Mouse (Mus musculus): Measurements from ENCODE around the gene Kifap3.
A peak's percentile ranks its signal among the peaks of the same experiment; 100 is the strongest.

The Kifap3 gene

GRCm38 (mm10) chr1:163898291-163898764 lies 118.9 kb downstream of the Kifap3 start:
- DNase-seq, result no peak

DNA sequence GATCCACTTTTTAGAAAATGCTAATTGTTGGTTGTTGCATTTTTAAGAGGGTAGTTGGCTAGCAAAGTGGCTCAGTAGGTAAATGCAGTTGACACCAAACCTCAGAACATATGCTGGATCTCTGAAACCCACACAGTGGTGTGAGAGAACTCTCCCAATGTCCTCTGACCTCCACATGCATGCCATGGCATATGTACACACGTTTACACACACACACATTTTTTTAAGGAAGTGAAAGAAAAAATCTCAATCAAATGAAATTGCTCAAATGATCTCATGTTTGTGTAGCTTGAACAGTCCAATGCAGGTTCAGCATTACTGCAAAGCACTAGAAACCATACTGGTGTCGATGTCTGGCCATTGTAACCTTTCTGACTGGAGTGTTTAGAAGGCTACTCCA lies 120.2 kb downstream of the Kifap3 start:
- no peak for DNase-seq

DNA sequence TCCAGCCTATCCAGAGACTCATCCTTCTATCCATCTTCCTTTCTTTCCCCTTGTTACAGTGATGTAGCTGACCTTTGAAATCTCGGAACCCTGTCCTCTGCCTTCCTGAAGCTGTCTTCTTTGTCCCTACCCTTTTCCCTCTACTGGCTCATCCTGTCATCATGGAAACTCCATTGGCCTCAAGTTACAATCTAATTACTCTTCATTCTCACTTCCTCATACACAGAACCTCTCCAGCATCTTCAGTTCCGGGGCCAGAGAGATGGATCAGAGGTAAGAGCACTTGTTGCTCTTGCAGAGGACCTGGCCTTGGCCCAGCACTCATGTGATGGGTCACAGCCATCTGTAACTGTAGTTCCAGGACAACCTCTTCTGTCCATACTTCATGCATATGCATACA lies 120.8 kb downstream of the Kifap3 start:
- no peak for DNase-seq

DNA sequence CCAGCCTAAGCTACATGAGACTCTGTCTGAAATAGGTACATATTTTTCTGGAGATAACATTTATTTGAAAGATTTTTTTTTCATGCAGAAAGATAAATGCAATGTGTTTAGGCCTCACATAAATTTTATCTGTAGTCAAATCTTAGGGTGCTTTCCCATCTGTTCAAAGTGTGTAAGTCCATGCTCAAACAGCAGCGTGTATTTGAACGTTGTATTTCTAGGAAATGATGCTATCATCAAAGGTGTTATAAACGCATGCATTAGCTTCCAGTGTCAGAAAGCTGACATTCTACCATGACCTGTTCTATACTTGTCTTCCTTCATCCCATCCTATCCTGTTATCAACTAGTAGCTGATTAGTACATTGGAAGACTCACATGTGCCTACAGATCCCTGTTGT lies 124.0 kb downstream of the Kifap3 start:
- DNase-seq, result no peak

GRCm38 (mm10) chr1:163907007-163907811 lies 127.8 kb downstream of the Kifap3 start:
- DNase-seq, result no peak

DNA sequence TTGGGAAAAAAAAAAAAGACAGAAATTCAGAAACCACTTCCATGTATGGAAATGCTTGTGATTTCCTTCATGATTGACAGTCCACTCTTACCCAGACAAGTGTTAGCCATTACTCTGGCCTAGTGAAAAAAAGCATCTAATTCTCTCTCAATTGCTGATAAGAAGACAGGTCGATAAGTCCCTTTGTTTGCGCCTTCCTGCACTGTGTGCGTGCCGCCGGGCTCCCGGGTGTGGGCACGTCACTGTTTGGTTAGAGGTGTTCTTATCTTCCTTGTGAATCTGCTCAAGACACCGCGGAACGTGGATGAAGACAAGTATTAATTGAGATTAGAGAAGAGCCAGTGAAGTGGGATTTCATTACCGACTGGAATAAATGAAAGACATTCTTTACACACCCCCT lies 129.0 kb downstream of the Kifap3 start:
- no peak for DNase-seq

DNA sequence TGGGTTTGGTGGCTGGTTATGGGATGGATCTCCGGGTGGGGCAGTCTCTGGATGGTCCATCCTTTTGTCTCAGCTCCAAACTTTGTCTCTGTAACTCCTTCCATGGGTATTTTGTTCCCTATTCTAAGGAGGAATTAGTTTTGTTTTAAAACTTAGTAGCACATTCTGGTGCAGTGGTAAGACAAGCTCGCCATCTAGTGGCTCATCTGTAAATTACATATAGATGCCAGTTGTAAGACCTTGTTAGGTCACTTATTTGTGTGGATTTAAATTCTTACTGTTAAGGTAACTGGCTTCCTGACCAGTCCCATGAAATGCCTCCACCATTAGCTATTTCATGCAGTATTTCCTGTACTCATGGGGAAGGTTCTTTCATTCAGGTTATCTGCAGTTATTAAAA lies 131.0 kb downstream of the Kifap3 start:
- DNase-seq, result peak in 1 of 2 experiments; percentile 23

DNA sequence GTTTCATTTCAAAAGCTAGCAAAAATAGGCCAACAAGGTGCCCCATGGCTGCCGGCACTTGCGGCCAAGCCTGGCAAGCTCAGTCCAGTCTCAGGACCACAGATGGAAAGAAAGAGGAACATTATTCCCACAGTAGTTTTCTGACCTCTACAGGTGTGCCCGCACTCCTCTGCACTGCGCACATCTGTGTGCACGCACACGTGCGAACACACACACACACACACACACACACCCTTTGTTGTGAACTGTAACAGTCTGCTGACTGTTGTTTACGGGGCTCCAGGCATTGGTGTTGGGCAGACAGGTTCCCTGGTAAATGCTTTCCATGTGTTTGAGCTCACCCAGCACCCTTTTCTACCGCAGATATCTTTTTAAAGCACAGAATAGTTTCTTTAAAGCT lies 131.4 kb downstream of the Kifap3 start:
- no peak for DNase-seq

GRCm38 (mm10) chr1:163911981-163912380 lies 132.6 kb downstream of the Kifap3 start:
- DNase-seq, result no peak

GRCm38 (mm10) chr1:163917349-163918160 lies 138.2 kb downstream of the Kifap3 start:
- DNase-seq, result no peak

DNA sequence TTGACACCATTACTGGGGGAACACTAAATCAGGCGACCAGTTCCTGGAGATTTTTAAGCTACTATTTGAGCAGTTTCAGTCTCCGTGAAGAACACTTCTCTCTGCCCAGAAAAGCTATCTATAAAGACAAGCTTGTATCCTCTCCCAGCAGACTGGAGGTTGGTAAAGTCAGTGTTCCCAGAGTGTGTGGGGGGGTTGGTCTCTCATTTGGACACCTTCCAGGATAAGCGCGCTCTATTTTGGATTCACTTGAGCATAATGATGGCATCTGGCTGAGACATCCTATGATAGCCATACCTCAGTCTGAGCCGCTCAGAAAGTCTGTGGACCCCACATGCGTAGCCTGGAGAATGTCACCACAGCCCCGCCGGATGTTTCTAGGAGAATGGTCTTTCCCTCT lies 144.7 kb downstream of the Kifap3 start:
- no peak for DNase-seq

DNA sequence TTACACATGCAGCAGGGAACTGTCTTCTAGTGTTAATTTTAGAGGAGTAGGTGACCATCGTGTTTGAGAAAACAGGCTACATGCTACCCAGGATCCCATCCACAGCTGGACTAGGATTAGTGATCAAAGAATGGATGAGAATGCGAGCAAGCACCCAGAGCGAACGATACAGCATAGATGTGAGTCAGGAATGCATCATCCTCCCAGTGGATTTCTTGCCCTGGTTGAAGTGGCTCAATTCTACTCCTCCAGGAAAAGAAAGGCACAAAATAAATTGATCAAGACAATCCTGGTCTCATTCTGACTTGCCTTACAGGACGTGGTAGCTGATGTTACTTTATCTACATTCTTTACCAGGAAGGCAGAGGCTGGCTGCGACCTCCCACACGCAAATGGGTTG lies 149.5 kb downstream of the Kifap3 start, which contains the start of gene Scyl3:
Gene Scyl3, plus strand, starts transcription at position 255 of the 400 bp plus-strand sequence.
- no peak for DNase-seq

- DNase-seq, result peak; percentile 87 to 93
Measured at GRCm38 (mm10) chr1:163929636-163930457, 150.5 kb downstream of the Kifap3 start.

GRCm38 (mm10) chr1:163930458-163930794 lies 151.0 kb downstream of the Kifap3 start:
- peak in 1 of 2 experiments; percentile 20 for DNase-seq

- no peak for DNase-seq
Measured at GRCm38 (mm10) chr1:163931801-163932200, 152.4 kb downstream of the Kifap3 start.

- no peak for DNase-seq
Measured at GRCm38 (mm10) chr1:163934591-163934990, 155.2 kb downstream of the Kifap3 start.

GRCm38 (mm10) chr1:163942056-163942455 lies 162.7 kb downstream of the Kifap3 start:
- DNase-seq, result no peak

GRCm38 (mm10) chr1:163953396-163953795 lies 174.0 kb downstream of the Kifap3 start:
- DNase-seq, result no peak

DNA sequence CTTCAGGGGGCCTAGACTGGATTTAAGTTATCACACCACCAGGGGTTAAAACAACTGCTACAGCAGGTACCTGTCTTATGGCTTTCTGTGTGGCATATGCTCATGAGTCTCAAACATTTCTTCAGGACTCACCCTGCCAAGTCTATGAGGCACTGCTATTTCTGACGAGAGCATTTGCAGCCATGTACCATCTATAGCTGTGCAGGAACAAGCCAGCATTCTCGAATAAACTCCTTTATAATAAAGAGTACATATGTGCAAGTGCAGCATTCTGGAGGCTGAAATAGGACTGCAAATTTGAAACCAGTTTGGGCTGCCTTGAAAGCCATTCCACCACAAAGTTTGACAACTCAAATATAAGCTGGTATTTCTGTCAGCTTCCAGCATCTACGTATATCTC lies 178.7 kb downstream of the Kifap3 start:
- no peak for DNase-seq

- DNase-seq, result no peak
Measured at GRCm38 (mm10) chr1:163964008-163964689, 184.8 kb downstream of the Kifap3 start.

Data from cerebellum, postnatal 36 days (tissue).